Mouse (Mus musculus) forebrain, embryonic 13.5 days (tissue): ENCODE measurements around the gene Hist2h2ab. TPM values are rescaled to one million over a fixed set of nuclear protein-coding genes. Genes with fewer than 3 reads are reported as not detected.
"Not testable (repeated sequence)": the region's sequence is repeated elsewhere in the genome, so short reads cannot be mapped to it uniquely, and the experiment has no call there.

Experiments used
- ATAC-seq: fragments of 200-750 bp; cut with Nextera tagmentation; 2 replicates; pipeline ENCODE4 v1.8.0; 2017
- H3K27ac ChIP-seq: fragments of 300-500 bp; sonication (generic); 2 replicates; pipeline ENCODE4 v1.5.1; 2015; ENCODE audit warnings: inconsistent platforms, mild to moderate bottlenecking, moderate library complexity
- H3K27me3 ChIP-seq: fragments of 300-500 bp; sonication (generic); 2 replicates; pipeline ENCODE4 v1.6.1; 2015; ENCODE audit warnings: mild to moderate bottlenecking, inconsistent platforms
- H3K36me3 ChIP-seq: fragments of 300-500 bp; sonication (generic); 2 replicates; pipeline ENCODE4 v1.6.1; 2015; ENCODE audit warnings: mild to moderate bottlenecking, inconsistent platforms; ENCODE audit not compliant: poor library complexity, severe bottlenecking
- H3K4me1 ChIP-seq: fragments of 300-500 bp; sonication (generic); 2 replicates; pipeline ENCODE4 v1.6.1; 2015; ENCODE audit warnings: inconsistent platforms
- H3K4me2 ChIP-seq: fragments of 300-500 bp; sonication (generic); 2 replicates; pipeline ENCODE4 v1.6.1; 2015; ENCODE audit warnings: inconsistent platforms, mild to moderate bottlenecking, moderate library complexity
- H3K4me3 ChIP-seq: fragments of 300-500 bp; sonication (generic); 2 replicates; pipeline ENCODE4 v1.5.1; 2015; ENCODE audit warnings: mild to moderate bottlenecking, inconsistent platforms
- H3K9ac ChIP-seq: fragments of 300-500 bp; sonication (generic); 2 replicates; pipeline ENCODE4 v1.6.1; 2015; ENCODE audit warnings: mild to moderate bottlenecking, inconsistent platforms
- H3K9me3 ChIP-seq: fragments of 300-500 bp; sonication (generic); replicated peaks from 2 replicates; pipeline ENCODE4 v1.6.1; 2016; ENCODE audit warnings: inconsistent platforms
- WGBS: fragments of 180-500 bp; shearing (Covaris S2); methylation state at CpG from one replicate; pipeline ENCODE4 v1.1.7; 2015; 5-methylcytosine and 5-hydroxymethylcytosine counted together
- polyA plus RNA-seq: library from polyadenylated mRNA; unstranded; fragments of >200 nt; fragmentation: Nextera tagmentation; extraction: Ambion mirVana; gene quantifications from 2 replicates; pipeline ENCODE4 v1.2.1, GENCODE M21; 2015

The Hist2h2ab gene
- 0.78 and 2.2 TPM in 2 replicates for polyA plus RNA-seq

DNA sequence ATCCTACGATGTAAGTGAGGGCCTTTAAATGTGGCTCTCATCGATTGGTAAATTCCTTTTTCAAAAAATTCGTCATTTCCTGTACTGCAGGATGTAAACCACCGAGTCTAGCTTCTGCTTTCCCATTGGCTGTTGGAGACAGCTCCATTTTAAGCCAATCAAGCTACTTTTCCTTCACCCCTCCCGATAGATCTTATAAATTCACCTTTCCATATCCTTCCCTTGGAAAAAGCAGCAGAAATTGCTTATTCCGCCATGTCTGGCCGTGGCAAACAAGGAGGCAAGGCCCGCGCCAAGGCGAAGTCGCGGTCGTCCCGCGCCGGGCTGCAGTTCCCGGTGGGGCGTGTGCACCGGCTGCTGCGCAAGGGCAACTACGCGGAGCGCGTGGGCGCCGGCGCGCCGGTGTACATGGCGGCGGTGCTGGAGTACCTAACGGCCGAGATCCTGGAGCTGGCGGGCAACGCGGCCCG is at the start of gene Hist2h2ab, which contains the start of gene Bola1:
Gene Hist2h2ab (plus strand): TSS at position 205 of the 470 bp plus-strand sequence.
Gene Bola1 (minus strand): TSS at position 49 of the 470 bp plus-strand sequence.
- peak; percentile 91 for ATAC-seq
- peaks cover 42% of the 10 kb centered on the region for H3K4me1 ChIP-seq
- H3K9me3 ChIP-seq: no peaks in the 10 kb centered on the region
- peak within 1 kb of the TSS; percentile 61 for H3K4me3 ChIP-seq
- 0% methylated on average over 37 of the region's 37 CpGs for WGBS
- H3K27me3 ChIP-seq: no peaks in the 10 kb centered on the region
- H3K4me2 ChIP-seq: peak within 1 kb of the TSS; percentile 87
- H3K9ac ChIP-seq: peak within 1 kb of the TSS; percentile 88
- H3K27ac ChIP-seq: peak within 1 kb of the TSS; percentile 98
- no peaks in the 10 kb centered on the region for H3K36me3 ChIP-seq

DNA sequence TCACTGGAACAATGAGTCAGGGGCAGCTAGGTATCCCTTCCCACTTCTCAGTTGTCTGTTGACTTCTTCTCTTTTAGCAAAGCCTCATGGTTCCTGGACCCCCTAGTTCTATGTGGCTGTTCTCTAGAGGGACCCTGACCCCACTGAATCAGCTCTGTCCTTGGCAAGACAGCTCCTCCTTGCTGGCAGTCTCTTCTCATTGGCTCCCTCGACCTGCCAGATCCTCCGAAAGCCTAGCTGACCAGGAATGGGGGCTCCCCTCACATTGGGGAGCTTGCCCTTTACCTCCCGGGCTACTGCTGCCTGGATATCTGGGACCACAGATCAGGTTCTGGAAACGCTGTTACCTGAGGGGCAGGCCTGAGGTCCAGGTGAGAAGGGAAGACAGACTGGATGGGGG is 49.4 kb upstream of the Hist2h2ab start:
- Histone ChIP-seq H3K4me2 (0 out of 2 replicates have a peak overlapping the region, but pooled peaks have one; percentile 99), H3K36me3 (peaks cover 15% of the 10 kb centered on the region), H3K4me1 (peaks cover 41% of the 10 kb centered on the region), H3K27ac (no peak overlapping the region), H3K27me3 (no peaks in the 10 kb centered on the region), H3K4me3 (no peak overlapping the region), H3K9ac (no peak overlapping the region), H3K9me3 (no peaks in the 10 kb centered on the region)
- ATAC-seq: no peak
- 86% methylated on average over 4 of the region's 4 CpGs for WGBS

DNA sequence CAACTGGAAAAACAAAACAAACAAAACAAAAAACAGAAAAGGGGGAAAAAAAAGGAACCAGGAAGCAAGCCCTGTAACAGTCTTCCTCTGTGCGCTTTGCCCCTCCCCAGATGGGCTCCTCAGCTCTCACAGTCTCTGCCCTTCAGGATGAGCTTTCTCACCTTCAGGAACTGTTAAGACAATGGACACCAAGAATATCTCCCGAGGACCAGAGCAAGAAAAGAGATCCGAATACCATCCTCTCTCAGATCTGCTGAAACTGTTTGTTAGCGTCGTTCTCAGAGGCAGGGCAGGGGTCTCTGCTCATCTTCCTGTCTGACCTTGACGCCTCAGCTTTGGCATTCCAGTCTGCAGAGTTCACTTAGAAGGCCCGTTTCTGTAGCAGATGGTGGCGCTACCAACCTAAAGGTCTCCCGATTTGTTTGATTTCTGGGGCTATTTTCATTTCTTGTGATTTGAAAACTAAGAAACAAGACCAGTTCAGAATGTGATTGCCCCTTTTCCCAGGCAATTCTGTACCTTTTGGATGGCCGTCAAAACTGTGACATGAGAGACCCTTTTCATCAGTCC is 48.6 kb upstream of the Hist2h2ab start:
- WGBS: 74% methylated on average over 10 of the region's 10 CpGs
- Histone ChIP-seq H3K4me2 (peak overlapping the region; percentile 99), H3K27me3 (no peaks in the 10 kb centered on the region), H3K4me1 (peaks cover 41% of the 10 kb centered on the region), H3K36me3 (peaks cover 22% of the 10 kb centered on the region), H3K9me3 (no peaks in the 10 kb centered on the region), H3K4me3 (peak overlapping the region; percentile 96), H3K9ac (peak overlapping the region; percentile 92), H3K27ac (peak overlapping the region; percentile 99)
- no peak for ATAC-seq

DNA sequence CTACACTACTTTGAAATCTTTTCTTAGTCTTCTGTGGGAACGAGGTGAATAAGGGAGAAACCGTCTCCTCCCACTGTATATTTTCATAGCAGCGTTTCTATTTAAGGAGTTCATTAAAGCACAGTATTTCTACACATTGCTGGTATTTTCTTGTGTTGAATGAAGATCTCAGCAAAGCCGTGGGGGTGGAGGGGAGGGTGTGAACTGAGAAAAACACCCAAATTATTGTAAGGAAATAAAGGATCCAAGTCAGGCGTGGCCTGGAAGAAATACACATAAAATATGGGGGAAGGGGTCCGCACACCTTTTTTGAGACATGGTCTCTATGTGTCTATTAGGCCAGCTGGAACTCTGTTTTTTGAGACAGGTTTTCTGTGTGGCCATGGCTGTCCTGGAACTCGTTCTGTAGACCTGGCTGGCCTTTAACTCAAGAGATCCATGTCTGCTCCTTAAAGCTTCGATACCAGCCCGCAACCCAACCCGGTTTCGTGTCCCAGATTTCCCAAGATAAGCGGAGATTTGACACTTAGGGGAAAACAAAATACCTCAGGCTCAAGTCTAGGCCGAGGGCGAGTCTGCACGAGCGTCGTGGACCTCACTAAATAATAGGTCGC is 48.0 kb upstream of the Hist2h2ab start:
- peak overlapping the region; percentile 99 for H3K4me2 ChIP-seq
- H3K4me3 ChIP-seq: peak overlapping the region; percentile 96
- H3K4me1 ChIP-seq: peaks cover 41% of the 10 kb centered on the region
- WGBS: 22% methylated on average over 18 of the region's 18 CpGs
- peaks cover 28% of the 10 kb centered on the region for H3K36me3 ChIP-seq
- peak; percentile 27 for ATAC-seq
- H3K9me3 ChIP-seq: no peaks in the 10 kb centered on the region
- peak overlapping the region; percentile 92 for H3K9ac ChIP-seq
- no peaks in the 10 kb centered on the region for H3K27me3 ChIP-seq
- peak overlapping the region; percentile 99 for H3K27ac ChIP-seq

DNA sequence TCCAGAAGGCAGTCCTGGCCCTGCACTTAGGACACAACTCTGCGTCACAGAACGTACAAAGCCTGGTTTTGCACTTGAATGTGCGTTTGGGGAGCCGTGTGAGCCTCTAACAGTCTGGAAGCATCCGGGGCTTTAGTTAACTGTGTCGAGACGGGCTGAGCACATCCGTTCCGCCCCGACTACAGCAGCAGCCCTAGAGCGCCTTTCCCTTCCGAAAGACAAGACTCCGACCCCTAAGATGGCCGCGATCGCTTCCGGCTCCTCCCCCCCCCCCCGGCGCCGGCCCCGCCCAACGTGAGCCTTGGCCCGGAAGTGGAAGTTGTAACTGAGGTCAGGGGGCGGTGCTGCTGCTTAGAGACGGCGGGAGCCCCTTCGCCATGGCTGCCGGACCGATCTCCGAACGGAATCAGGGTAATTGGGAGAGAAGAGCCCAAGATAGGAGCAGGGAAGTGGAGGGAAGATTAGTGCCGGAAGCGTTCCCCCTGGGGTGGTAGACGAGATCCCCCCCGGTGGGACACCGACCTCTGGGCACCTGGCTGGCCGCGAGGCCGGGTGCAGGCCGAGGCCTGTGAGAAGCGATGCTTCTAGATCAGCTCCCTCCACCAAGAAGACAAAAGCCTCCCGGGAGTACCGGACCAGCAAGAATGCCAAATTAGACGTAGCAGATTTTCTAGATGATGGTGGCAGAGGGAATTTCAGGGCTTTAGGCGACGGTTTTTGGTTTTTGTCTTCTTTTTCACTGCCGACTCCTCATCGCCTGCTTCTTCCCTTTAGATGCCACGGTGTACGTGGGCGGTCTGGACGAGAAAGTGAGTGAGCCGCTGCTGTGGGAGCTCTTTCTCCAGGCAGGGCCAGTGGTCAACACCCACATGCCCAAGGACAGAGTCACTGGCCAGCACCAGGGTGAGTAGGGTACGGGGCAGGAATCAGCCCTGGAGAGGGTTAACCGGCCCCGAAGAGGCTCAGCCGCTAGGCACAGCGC is 47.2 kb upstream of the Hist2h2ab start, which contains the start of gene Sf3b4:
Gene Sf3b4 (plus strand): TSS at position 136 of the 982 bp plus-strand sequence.
- ATAC-seq: peak; percentile 96
- H3K4me2 ChIP-seq: peak within 1 kb of the TSS; percentile 99
- H3K36me3 ChIP-seq: peaks cover 34% of the 10 kb centered on the region
- H3K4me3 ChIP-seq: peak within 1 kb of the TSS; percentile 96
- H3K4me1 ChIP-seq: peaks cover 41% of the 10 kb centered on the region
- WGBS: 2% methylated on average over 57 of the region's 58 CpGs
- peak within 1 kb of the TSS; percentile 92 for H3K9ac ChIP-seq
- no peaks in the 10 kb centered on the region for H3K27me3 ChIP-seq
- peak within 1 kb of the TSS; percentile 99 for H3K27ac ChIP-seq
- no peaks in the 10 kb centered on the region for H3K9me3 ChIP-seq

DNA sequence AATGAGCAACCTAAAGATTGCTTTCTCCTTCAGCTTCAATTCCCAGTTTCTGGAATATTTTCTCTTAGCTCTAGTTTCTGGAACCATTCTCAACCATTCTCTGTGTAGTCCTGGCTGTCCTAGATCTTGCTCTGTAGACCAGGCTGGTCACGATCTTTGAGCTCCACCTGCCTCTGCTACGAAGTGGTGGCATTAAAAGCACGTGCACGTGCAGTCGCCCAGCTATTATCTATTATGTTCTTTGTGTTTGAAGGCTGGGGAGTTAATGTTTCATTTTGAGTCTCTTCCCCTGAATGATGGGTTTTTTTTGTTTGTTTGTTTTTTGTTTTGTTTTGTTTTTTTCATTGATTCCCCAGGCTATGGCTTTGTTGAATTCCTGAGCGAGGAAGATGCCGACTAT is 46.5 kb upstream of the Hist2h2ab start:
- Histone ChIP-seq H3K27me3 (no peaks in the 10 kb centered on the region), H3K9me3 (no peaks in the 10 kb centered on the region), H3K4me1 (peaks cover 41% of the 10 kb centered on the region), H3K27ac (no peak overlapping the region), H3K4me3 (peak overlapping the region; percentile 96), H3K4me2 (peak overlapping the region; percentile 99), H3K36me3 (peaks cover 41% of the 10 kb centered on the region), H3K9ac (peak overlapping the region; percentile 92)
- 34% methylated on average over 7 of the region's 7 CpGs for WGBS
- no peak for ATAC-seq

DNA sequence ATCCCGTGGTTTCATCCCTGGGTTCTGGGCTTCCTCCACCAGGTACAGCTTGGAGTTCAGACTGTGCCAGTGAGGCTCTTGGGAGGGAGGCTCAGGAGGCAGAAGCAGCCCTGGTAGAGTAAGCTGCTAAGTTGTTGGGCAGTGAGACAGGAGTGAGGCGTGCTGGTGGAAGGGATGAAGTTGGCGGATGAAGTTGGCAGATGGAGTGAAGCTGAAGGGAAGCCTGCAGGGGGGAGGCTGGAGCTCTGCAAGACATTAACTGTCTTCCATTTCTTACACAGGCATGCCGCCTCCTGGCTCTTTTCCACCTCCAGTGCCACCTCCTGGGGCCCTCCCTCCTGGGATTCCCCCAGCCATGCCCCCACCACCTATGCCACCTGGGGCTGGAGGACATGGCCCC is 45.6 kb upstream of the Hist2h2ab start:
- H3K4me1 ChIP-seq: peaks cover 38% of the 10 kb centered on the region
- H3K27ac ChIP-seq, H3K9me3 ChIP-seq, ATAC-seq, H3K27me3 ChIP-seq, H3K9ac ChIP-seq: not testable (repeated sequence)
- peak overlapping the region; percentile 20; the same call in 1 of the 2 replicates for H3K4me3 ChIP-seq
- WGBS: 91% methylated on average over 4 of the region's 4 CpGs
- peak overlapping the region; percentile 99 for H3K4me2 ChIP-seq
- H3K36me3 ChIP-seq: peaks cover 49% of the 10 kb centered on the region

DNA sequence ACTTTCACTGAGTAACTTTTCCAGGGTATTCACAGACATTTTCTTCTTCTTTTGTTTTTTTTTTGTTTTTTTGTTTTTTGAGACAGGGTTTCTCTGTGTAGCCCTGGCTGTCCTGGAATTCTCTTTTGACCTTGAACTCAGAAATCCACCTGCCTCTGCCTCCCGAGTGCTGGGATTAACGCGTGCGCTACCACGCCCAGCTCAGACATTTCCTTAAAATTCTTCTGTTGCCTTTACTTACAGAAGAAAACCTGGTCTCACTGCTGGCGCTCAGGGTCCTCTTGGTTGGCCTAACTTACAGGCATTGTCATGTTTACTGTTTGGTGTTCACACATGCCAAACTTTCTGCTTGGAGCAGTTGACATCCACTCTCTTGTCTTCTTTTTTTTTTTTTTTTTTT is 44.4 kb upstream of the Hist2h2ab start:
- ATAC-seq: no peak
- WGBS: 96% methylated on average over 6 of the region's 6 CpGs
- Histone ChIP-seq H3K36me3 (peaks cover 49% of the 10 kb centered on the region), H3K4me1 (peaks cover 40% of the 10 kb centered on the region), H3K9ac (no peak overlapping the region), H3K27me3 (no peaks in the 10 kb centered on the region), H3K9me3 (no peaks in the 10 kb centered on the region), H3K27ac (no peak overlapping the region), H3K4me2 (no peak overlapping the region), H3K4me3 (no peak overlapping the region)

DNA sequence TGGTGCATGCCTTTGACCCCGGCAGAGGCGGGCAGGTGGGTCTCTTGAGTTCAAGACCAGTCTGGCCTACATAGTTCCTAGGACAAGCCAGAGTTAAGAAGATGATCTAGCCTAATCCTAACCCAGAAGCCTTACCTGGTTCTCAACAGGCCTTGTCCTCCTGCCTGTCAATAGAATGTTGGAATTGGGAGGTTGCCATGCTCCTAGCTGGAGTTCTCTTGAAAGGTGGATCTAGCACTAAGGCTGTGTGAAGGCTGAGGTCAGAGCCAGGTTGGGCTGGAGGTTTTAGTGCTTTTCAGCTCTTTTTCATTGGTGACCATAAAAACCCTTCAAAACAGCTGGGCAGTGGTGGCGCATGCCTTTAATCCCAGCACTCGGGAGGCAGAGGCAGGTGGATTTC is 41.2 kb upstream of the Hist2h2ab start:
- Histone ChIP-seq H3K9ac (no peak overlapping the region), H3K27me3 (no peaks in the 10 kb centered on the region), H3K36me3 (peaks cover 49% of the 10 kb centered on the region), H3K27ac (no peak overlapping the region), H3K9me3 (no peaks in the 10 kb centered on the region), H3K4me2 (no peak overlapping the region), H3K4me1 (peaks cover 39% of the 10 kb centered on the region), H3K4me3 (no peak overlapping the region)
- WGBS: 97% methylated on average over 4 of the region's 4 CpGs
- ATAC-seq: no peak

DNA sequence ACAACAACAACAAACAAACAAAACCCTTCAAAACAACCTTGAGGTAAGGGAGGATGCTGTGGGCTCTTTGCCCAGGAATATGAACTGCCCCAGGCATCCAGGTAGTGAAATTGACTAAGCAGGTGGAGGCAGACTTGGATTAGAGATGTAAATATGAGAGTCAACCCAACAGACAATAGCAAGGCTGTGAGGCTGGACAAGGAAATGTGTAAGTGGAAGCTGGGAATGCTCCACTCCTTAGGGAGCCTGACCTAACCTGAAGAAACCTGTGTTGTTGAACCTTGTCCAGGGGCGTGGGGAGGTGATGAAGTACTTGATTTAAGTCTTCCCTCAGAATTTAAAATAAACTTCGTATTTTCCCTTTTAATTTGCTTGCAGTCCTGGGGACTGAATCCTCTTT is 40.8 kb upstream of the Hist2h2ab start:
- no peak overlapping the region for H3K9ac ChIP-seq
- no peak overlapping the region for H3K4me3 ChIP-seq
- WGBS: 91% methylated on average over 2 of the region's 2 CpGs
- peaks cover 48% of the 10 kb centered on the region for H3K36me3 ChIP-seq
- peaks cover 35% of the 10 kb centered on the region for H3K4me1 ChIP-seq
- H3K27me3 ChIP-seq: no peaks in the 10 kb centered on the region
- no peak overlapping the region for H3K27ac ChIP-seq
- no peak for ATAC-seq
- H3K9me3 ChIP-seq: no peaks in the 10 kb centered on the region
- no peak overlapping the region for H3K4me2 ChIP-seq

DNA sequence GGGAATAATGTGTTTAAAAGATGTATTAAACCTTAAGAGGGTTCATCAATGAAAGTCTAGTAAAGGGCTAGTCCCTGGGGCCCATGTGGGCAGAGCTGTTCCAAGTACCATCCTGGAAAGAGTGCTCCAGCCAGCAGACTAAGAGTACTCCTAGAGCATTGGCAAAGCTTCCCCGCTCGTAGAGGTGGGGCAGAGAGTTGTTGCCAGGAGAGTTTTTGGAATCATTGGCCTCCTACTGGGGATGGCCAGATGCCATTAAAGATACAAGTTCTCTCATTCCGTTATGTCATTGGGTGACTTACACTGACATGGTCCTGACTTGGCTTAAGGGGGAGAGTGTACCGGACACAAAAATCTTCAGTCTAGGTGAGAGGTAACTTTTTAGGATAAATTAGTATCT is 40.1 kb upstream of the Hist2h2ab start:
- 66% methylated on average over 4 of the region's 4 CpGs for WGBS
- ATAC-seq: no peak
- no peak overlapping the region for H3K4me2 ChIP-seq
- no peak overlapping the region for H3K27ac ChIP-seq
- H3K36me3 ChIP-seq: peaks cover 41% of the 10 kb centered on the region
- no peak overlapping the region for H3K4me3 ChIP-seq
- H3K27me3 ChIP-seq: no peaks in the 10 kb centered on the region
- no peaks in the 10 kb centered on the region for H3K9me3 ChIP-seq
- H3K9ac ChIP-seq: no peak overlapping the region
- H3K4me1 ChIP-seq: peaks cover 28% of the 10 kb centered on the region
